Mouse (Mus musculus): ENCODE data around the gene Speer4e. TPM values are rescaled to one million over a fixed set of nuclear protein-coding genes. Genes with fewer than 3 reads are reported as not detected.
"Not testable (repeated sequence)": the region's sequence is repeated elsewhere in the genome, so short reads cannot be mapped to it uniquely, and the experiment has no call there.

The Speer4e gene
- total RNA-seq (2021) = not detected
- long read RNA-seq, experiment 1 = 0 reads
- long read RNA-seq, experiment 2 = 0 reads

- DNase-seq = not testable (repeated sequence)
These were observed at the start of gene Speer4e for GRCm38 (mm10) chr5:14938329-14938728. Speer4e (minus strand) TSS chr5:14938429.

- DNase-seq = not testable (repeated sequence)
These were observed 48.6 kb upstream of the Speer4e start for GRCm38 (mm10) chr5:14986649-14987387.

DNA sequence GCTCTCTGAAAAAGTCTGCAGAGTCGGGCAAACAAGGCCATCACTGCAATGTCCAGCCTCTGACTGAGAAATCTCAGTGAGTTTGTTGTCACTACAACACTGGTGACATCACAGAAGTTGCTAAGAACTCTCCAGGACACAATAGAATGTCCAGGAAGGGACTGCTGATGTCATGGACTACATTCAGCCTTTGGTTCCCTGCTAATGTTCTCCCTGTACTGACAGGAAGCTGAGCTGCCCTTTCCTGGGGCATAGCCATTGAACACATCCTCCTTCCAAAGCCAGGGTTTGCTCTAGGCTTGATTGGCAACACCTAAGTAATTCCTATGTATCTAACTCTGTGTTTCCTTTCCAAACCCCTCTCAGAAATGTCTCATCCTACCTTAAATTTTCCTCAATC lies 40.6 kb upstream of the Speer4e start, which contains the start of gene Gm10354:
TSS of gene Gm10354 (minus strand) at position 101 of the 400 bp plus-strand sequence.
- not testable (repeated sequence) for DNase-seq

- DNase-seq = not testable (repeated sequence)
These were observed 39.1 kb upstream of the Speer4e start for GRCm38 (mm10) chr5:14977368-14977767.

DNA sequence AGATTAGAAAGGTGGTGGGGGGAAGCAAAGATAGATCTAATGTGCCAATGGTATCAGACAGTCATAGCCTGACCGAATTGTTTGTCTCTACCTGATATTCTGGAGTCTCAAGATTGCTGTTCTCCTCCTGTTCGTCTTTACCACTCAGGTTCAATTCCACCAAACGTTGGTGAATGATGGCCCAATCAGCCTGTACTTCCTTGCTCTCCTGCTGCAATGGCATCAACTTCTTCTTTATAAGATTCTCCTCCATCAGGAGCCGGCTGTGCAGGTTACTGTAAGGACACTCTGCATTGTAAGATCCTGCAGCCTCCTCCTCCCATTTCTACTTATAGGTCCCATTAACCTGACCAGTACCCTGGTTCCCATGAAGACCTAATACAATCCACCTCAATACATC lies 37.1 kb upstream of the Speer4e start:
- DNase-seq = not testable (repeated sequence)

DNA sequence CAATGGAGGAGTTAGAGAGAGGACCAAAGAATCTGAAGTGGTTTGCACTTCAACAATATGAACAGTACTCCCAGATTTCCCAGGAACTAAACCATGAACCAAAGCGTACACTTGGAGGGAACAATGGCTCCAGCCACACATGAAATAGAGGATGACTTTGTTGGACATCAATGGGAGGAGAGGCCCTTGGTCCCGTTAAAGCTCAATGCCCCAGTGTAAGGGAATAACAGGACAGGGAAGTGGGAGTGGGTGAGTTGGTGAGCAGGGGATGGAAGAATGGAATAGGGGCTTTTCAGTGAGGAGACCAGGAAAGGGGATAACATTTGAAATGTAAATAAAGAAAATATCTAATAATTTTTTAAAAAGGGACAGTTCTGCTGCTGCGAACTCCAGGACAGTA lies 34.6 kb upstream of the Speer4e start:
- DNase-seq = not testable (repeated sequence)

DNA sequence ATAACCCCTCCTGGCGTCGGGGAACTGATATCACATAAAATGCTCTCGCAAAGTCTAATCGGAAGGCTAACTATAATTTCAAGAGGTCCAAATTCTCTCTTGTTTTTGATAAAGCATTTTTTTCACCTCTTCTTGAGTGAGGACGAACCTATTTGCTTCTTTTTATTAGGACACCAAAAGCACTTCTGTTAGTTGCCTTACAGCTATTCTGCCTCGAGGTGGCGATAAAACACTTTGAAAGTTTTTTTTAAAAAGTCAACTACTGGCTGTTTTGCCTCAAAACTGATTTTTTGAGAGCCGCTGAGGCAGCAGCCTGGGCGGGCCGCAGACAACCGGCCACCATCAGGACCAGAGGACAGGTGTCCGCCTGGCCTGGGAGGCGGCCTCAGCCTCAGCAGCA lies 25.6 kb upstream of the Speer4e start:
- DNase-seq = not testable (repeated sequence)

DNA sequence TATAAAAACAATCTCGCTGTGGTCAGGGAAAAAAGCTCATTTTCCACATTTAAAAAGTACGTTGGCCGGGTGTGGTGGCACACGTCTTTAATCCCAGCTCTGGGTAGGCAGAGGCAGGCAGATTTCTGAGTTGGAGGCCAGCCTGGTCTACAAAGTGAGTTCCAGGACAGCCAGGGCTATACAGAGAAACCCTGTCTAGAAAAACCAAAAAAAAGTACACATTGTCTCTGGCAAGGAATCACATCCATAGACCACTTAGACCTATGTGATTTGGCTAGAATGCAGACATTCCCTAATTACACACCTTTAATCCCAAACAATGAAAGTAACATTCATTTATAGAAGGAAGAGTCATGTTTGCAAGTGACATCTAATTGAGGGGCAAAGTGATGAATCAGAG lies 23.3 kb upstream of the Speer4e start:
- DNase-seq = not testable (repeated sequence)

- not testable (repeated sequence) for DNase-seq
These were observed 17.9 kb upstream of the Speer4e start for GRCm38 (mm10) chr5:14955928-14956706.

DNA sequence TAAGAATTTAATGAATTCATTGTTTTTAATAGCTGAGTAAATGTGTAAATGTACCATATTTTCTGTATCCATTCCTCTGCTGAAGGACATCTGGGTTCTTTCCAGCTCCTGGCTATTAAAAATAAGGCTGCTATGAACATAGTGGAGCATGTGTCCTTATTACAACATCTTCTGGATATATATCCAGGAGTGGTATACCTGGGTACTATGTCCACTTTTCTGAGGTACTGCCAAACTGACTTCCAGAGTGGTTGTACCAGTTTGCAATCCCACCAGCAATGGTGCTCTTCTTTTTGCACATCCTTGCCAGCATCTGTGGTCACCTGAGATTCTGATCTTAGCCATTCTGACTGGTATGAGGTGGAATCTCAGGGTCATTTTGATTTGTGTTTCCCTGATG lies 15.4 kb upstream of the Speer4e start:
- DNase-seq = not testable (repeated sequence)

DNA sequence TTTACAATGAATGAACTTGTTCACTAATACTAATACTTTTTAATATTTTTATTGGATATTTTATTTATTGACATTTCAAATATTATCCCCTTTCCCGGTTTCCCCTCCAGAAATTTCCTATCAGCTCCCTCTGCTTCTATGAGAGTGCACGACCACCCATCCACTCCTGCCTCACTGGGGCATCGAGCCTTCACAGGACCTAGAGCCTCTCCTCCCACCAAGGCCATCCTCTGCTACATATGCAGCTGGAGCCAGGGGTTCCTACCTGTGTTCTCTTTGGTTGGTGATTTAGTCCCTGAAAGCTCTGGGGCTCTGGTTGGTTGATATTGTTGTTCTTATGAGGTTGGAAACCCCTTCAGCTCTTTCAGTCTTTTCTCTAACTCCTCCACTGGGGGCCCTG lies 14.5 kb upstream of the Speer4e start:
- DNase-seq = not testable (repeated sequence)

- DNase-seq = not testable (repeated sequence)
These were observed 13.6 kb upstream of the Speer4e start for GRCm38 (mm10) chr5:14951822-14952221.

DNA sequence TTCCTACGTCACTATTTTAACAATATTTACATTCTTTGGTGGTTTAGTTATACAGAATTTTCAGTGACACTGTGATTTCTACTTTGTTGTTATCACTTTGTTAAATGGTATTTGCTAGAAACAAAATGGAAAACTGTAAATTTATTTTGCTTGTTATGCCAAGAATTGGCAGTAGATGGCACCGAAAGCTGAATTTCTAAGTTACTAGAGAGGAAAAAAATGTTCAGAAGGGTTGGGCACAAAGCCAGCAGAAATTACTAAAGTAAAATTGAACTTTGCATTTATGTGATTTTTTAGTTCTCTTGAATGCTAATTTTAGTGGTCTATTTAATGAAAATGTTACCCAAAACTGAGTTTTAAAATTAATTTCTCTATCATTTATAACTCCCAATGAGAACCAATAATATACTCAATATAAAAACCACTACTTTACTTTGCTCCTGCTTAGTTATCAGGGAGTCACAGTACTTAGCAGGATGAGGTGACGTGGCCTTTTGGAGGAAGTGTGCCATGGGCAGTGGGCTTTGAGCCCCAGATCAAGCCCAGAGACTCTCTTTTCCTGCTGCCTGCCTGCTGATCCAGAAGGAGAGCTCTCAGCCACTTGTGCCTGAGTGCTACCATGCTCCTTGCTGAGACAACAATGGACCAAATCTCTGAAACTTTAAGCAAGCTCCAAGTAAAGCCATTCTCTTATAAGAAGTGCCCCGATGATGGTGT lies 9.4 kb upstream of the Speer4e start:
- not testable (repeated sequence) for DNase-seq

DNA sequence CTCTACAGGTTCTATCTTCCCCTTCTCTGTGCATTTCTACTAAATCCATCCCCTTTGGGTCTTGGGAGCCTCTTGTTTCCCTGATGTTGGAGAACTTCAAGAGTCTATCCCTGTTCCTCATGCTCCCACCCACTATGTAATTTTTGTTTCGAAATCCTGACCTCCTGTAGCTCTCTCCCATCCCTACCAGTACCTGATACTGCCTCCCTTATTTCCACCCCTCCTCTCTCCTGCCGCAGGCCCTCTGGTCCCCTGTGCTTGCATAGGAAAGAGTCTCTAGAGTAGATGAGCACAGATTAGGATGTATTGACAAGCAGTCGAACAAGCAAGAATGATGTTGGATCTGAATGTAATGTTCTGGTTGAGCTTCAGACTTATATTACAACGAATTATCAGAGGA lies 7.3 kb upstream of the Speer4e start:
- DNase-seq = not testable (repeated sequence)

DNA sequence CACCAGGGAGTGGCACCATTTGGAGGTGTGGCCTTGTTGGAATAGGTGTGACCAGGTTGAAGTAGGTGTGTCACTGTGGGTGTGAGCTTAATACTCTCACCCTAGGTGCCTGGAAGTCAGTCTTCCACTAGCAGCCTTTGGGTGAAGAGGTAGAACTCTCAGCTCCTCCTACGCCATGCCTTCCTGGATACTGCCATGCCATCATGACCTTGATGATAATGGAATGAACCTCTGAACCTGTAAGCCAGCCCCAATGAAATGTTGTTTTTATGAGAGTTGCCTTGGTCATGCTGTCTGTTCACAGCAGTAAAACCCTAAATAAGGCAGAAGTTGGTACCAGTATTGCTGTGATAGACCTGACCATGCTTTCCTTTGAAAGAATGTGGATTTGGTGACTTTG lies 2.8 kb upstream of the Speer4e start:
- not testable (repeated sequence) for DNase-seq

DNA sequence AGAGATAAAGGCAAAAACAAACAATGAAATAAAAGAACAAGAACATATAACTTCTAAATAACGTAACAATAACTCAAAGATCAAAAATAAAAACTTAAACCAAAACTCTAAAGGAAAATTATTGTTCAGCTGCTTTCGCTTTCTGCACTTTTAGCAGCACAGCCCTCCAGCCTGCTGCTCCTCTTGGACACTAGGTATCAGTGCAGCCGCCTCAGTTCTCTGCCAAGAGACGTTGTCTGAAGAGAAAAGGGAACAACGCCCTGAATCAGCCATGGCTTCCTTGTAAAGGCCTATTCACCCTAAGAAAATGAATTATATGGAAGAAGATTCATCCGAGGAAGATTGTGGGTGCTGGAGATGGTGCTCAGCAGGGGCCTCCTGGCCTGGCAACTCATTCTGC lies 4.5 kb downstream of the Speer4e start:
- not testable (repeated sequence) for DNase-seq

DNA sequence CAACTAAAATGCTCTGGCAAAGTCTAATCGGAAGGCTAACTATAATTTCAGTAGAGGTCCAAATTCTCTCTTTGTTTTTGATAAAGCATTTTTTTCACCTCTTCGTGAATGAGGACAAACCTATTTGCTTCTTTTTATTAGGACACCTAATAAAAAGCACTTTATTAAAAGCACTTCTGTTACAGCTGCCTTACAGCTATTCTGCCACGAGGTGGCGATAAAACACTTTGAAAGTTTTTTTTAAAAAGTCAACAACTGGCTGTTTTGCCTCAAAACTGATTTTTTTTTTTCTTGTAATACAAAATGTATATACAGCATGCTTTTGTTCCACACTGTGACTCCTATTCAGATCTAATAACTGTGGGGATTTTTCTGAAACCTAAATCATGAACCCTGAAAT lies 11.2 kb downstream of the Speer4e start:
- DNase-seq = not testable (repeated sequence)

GRCm38 (mm10) chr5:14914799-14915198 lies 23.4 kb downstream of the Speer4e start, which contains the start of gene Gm9758:
Gm9758 (minus strand) TSS chr5:14914899.
- not testable (repeated sequence) for DNase-seq

DNA sequence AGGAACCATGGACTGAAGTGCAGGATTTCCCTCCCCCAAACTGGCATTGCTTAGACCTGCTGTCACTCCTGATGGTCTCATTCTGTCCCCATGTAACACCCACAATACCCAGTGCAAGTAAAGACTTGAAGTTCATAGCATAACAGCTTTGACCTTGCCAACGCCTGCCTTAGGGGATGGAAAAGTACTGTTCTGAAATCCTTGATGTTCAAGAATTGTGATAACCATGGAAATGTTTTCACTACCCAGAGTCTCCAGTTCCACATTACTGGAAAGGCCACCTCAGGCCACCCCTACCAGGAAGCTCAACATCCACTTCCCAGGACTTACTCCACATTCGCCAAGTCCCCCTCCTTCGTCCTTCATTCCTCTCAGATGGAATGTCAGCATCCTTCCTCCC lies 23.9 kb downstream of the Speer4e start:
- DNase-seq = not testable (repeated sequence)

DNA sequence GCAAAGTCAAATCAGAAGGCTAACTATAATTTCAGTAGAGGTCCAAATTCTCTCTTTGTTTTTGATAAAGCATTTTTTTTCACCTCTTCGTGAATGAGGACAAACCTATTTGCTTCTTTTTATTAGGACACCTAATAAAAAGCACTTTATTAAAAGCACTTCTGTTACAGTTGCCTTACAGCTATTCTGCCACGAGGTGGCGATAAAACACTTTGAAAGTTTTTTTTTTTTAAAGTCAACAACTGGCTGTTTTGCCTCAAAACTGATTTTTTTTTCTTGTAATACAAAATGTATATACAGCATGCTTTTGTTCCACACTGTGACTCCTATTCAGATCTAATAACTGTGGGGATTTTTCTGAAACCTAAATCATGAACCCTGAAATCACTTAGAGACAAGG lies 34.7 kb downstream of the Speer4e start:
- not testable (repeated sequence) for DNase-seq

DNA sequence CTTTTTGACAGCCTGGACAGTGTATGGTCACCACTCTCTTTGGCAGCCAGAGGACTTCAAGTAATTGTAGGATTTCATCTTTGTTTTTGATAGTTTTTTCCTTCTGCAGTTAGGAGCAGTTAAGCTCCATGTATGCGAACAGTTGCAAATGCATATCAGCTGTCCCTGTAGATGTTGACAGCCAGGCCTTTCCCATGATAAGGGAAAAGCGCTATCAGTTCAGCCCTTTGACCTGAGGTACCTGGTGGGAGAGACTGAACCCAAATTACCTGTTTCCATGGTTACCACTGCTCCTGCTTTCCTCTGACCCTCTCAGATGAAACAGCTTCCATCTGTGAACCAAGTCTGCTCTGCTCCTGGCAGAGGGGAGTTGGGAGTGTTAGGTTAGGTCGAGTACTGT lies 46.0 kb downstream of the Speer4e start:
- DNase-seq = no peak

DNA sequence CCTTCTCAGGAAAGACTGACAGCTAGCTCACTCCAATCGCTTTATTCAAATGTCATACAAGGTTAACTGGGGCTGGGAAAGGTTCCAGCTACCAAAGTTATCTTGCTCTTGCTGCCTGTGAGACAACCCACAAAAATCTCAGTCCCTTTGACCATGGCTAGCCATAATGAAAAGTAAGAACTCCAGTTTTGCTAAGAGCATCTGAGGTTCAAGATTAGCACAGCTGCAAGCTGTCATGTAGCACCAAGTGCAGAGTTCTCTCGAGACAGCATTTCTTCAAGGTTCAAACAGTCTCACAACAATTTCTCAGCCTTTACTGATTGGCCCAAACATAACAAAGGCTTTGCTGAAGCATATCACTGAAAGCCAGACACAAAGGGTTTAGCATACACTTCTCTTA lies 52.9 kb downstream of the Speer4e start:
- DNase-seq = not testable (repeated sequence)
